Mouse (Mus musculus) bone marrow macrophage, adult 2 months (primary cell): ENCODE results near the gene Slc2a3.

Experiments used
- CTCF ChIP-seq: IDR thresholded peaks from 2 replicates; pipeline ENCODE4 v1.5.1; 2012; ENCODE audit warnings: low read depth, mild to moderate bottlenecking, low read length, moderate library complexity
- POLR2A ChIP-seq: IDR thresholded peaks from 2 replicates; pipeline ENCODE4 v1.6.1; 2012; ENCODE audit warnings: mild to moderate bottlenecking, low read depth, low read length, borderline replicate concordance

DNA sequence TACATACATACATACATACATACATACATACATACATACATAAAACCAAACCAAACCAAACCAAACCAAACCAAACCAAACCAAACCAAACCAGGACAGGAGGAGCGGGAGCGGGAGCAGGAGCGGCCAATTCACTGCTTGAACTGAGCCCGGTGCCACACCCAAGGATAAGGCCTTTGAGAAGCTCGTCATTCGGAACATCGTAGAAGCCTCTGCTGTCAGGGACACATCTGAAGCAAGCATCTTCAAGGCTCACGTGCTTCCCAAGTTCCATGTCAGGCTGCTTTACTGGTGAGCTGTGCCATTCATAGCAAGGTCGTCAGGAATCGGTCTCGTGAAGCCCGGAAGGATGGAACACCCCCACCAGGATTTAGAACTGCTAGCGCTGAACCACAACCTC is 114.7 kb downstream of the Slc2a3 start:
- TF ChIP-seq CTCF: no peak
- TF ChIP-seq POLR2A: no peak
